Comparison of ENCODE assay signal across 7 mouse cellular contexts in genomic region chr9:88599206-88600162, GRCm38 (mm10). TPM values are rescaled to one million over a fixed set of nuclear protein-coding genes. Genes with fewer than 3 reads are reported as not detected.
DNase-seq lines count a peak whose midpoint lies in the region; ATAC-seq and TF ChIP-seq lines count a peak whose summit lies in the region.
"Not testable (repeated sequence)": the region's sequence is repeated elsewhere in the genome, so short reads cannot be mapped to it uniquely, and the experiment has no call there.

No protein-coding gene starts in this region.

- peak; percentile 100 for DNase-seq in adrenal gland, postnatal 14 days
- DNase-seq in heart, adult 18-20 months, result peak; percentile 99 to 100
- DNase-seq in kidney, adult 2 months, result peak; percentile 100
- peak; percentile 17 to 86 for DNase-seq in spleen, adult 2 months (ENCODE audit: low read depth in 1 of 2, low spot score in 2 of 2)

- H3K27ac ChIP-seq in embryonic facial prominence, embryonic 12.5 days; limb, embryonic 12.5 days; spleen, adult 2 months (ENCODE audit: insufficient read depth, low read length): not testable (repeated sequence)
- peak overlapping the region; percentile 60; the same call in 1 of the 2 replicates for H3K27ac ChIP-seq in kidney, adult 2 months (ENCODE audit: insufficient read depth, low read depth, low read length)
- 0 out of 2 replicates have a peak overlapping the region, but pooled peaks have one; percentile 20 for H3K27ac ChIP-seq in midbrain, embryonic 15.5 days

- not testable (repeated sequence) for H3K27me3 ChIP-seq in embryonic facial prominence, embryonic 12.5 days; kidney, adult 2 months (replicated peaks; ENCODE audit: control insufficient read depth, insufficient read depth, low read length); limb, embryonic 12.5 days; midbrain, embryonic 15.5 days (replicated peaks); spleen, adult 2 months (ENCODE audit: control insufficient read depth, insufficient read depth, low read length)

- peak; percentile 95 for ATAC-seq in embryonic facial prominence, embryonic 12.5 days (ENCODE audit: insufficient number of reproducible peaks, insufficient read depth, low FRiP score, low TSS enrichment)
- ATAC-seq in limb, embryonic 12.5 days (ENCODE audit: insufficient number of reproducible peaks, insufficient read depth, low FRiP score, low TSS enrichment, low read depth), result peak; percentile 99
- ATAC-seq in midbrain, embryonic 15.5 days (replicated peaks), result peak; percentile 99

- not testable (repeated sequence) for H3K36me3 ChIP-seq in embryonic facial prominence, embryonic 12.5 days; kidney, adult 2 months (ENCODE audit: control insufficient read depth, insufficient read depth, low read length); limb, embryonic 12.5 days; midbrain, embryonic 15.5 days (replicated peaks); spleen, adult 2 months (ENCODE audit: control insufficient read depth, insufficient read depth, low read length)

- peak overlapping the region; percentile 32 for H3K4me3 ChIP-seq in embryonic facial prominence, embryonic 12.5 days
- peak overlapping the region; percentile 57 for H3K4me3 ChIP-seq in kidney, adult 2 months (ENCODE audit: insufficient read depth, low read depth, low read length)
- H3K4me3 ChIP-seq in limb, embryonic 12.5 days (replicated peaks), result peak overlapping the region; percentile 38
- peak overlapping the region; percentile 43 for H3K4me3 ChIP-seq in midbrain, embryonic 15.5 days
- H3K4me3 ChIP-seq in spleen, adult 2 months (ENCODE audit: extremely low read depth, insufficient read depth, insufficient read length), result peak overlapping the region; percentile 62

- peak overlapping the region; percentile 49 for H3K4me2 ChIP-seq in embryonic facial prominence, embryonic 12.5 days (replicated peaks)
- peak overlapping the region; percentile 55 for H3K4me2 ChIP-seq in limb, embryonic 12.5 days
- peak overlapping the region; percentile 61 for H3K4me2 ChIP-seq in midbrain, embryonic 15.5 days

- H3K4me1 ChIP-seq in embryonic facial prominence, embryonic 12.5 days; kidney, adult 2 months (ENCODE audit: control insufficient read depth, insufficient read depth, low read length); limb, embryonic 12.5 days (replicated peaks); midbrain, embryonic 15.5 days; spleen, adult 2 months (ENCODE audit: control insufficient read depth, insufficient read depth, insufficient read length): not testable (repeated sequence)

- TF ChIP-seq POLR2A in kidney, adult 2 months (IDR thresholded peaks at IDR 0.05; ENCODE audit: low read depth, low read length); spleen, adult 2 months (IDR thresholded peaks at IDR 0.05; ENCODE audit: low read depth, low read length): not testable (repeated sequence)

- 1% methylated on average over 46 of the region's 50 CpGs for WGBS in embryonic facial prominence, embryonic 12.5 days
- WGBS in kidney, adult 2 months, result 1% methylated on average over 49 of the region's 50 CpGs
- WGBS in limb, embryonic 12.5 days, result 1% methylated on average over 47 of the region's 50 CpGs
- WGBS in midbrain, embryonic 15.5 days, result under 1% methylated on average over 42 of the region's 50 CpGs
- 1% methylated on average over 47 of the region's 50 CpGs for WGBS in spleen, adult 2 months

- not testable (repeated sequence) for TF ChIP-seq CTCF in kidney, adult 2 months (conservative IDR thresholded peaks at IDR 0.05; ENCODE audit: insufficient read depth, insufficient read length, low read depth, low read length); spleen, adult 2 months (IDR thresholded peaks at IDR 0.05; ENCODE audit: extremely low read depth, insufficient read depth, insufficient read length, insufficient replicate concordance)

- not testable (repeated sequence) for H3K9me3 ChIP-seq in embryonic facial prominence, embryonic 12.5 days; limb, embryonic 12.5 days; midbrain, embryonic 15.5 days

- H3K9ac ChIP-seq in embryonic facial prominence, embryonic 12.5 days, result not testable (repeated sequence)
- H3K9ac ChIP-seq in limb, embryonic 12.5 days (replicated peaks), result 0 out of 2 replicates have a peak overlapping the region, but pooled peaks have one; percentile 31
- H3K9ac ChIP-seq in midbrain, embryonic 15.5 days, result peak overlapping the region; percentile 35; the same call in 1 of the 2 replicates

RNA-seq across cellular contexts. Expression of gene Trim43a, which starts 18.8 kb away (rescaled TPM):
- total RNA-seq in adrenal gland, postnatal 14 days (2021), result 0.30 and 0.64 TPM in 2 replicates
- polyA plus RNA-seq in embryonic facial prominence, embryonic 12.5 days (2016; fragmentation: Nextera tagmentation; extraction: Ambion mirVana), result 0.20 TPM in 1 of 2 replicates, not detected in the other
- not detected for total RNA-seq in heart, adult 18-20 months (2021)
- polyA plus RNA-seq in kidney, adult 2 months (2012; rRNA removed), result not detected in 2 replicates
- 0.20 TPM in 1 of 2 replicates, not detected in the other for polyA plus RNA-seq in limb, embryonic 12.5 days (2016; fragmentation: Nextera tagmentation; extraction: Ambion mirVana)
- 0.17 and 0.19 TPM in 2 replicates for polyA plus RNA-seq in midbrain, embryonic 15.5 days (2015; fragmentation: Nextera tagmentation; extraction: Ambion mirVana)
- polyA plus RNA-seq in spleen, adult 2 months (2012; rRNA removed), result not detected in 2 replicates

RNA-seq across cellular contexts. Expression of gene Zfp949, which starts 51.7 kb away (rescaled TPM):
- total RNA-seq in adrenal gland, postnatal 14 days (2021), result 9.1 and 11.7 TPM in 2 replicates
- polyA plus RNA-seq in embryonic facial prominence, embryonic 12.5 days (2016; fragmentation: Nextera tagmentation; extraction: Ambion mirVana), result 12.9 and 14.2 TPM in 2 replicates
- total RNA-seq in heart, adult 18-20 months (2021), result 1 to 10 TPM; 7.6 to 9.0 TPM
- polyA plus RNA-seq in kidney, adult 2 months (2012; rRNA removed), result 3.4 and 4.4 TPM in 2 replicates
- 12.7 and 14.3 TPM in 2 replicates for polyA plus RNA-seq in limb, embryonic 12.5 days (2016; fragmentation: Nextera tagmentation; extraction: Ambion mirVana)
- polyA plus RNA-seq in midbrain, embryonic 15.5 days (2015; fragmentation: Nextera tagmentation; extraction: Ambion mirVana), result 21.2 and 22.2 TPM in 2 replicates
- polyA plus RNA-seq in spleen, adult 2 months (2012; rRNA removed), result 2.0 and 2.5 TPM in 2 replicates
